Mouse (Mus musculus) thymus, adult 2 months (tissue): Measurements from ENCODE around the gene Pak1. TPM values are rescaled to one million over a fixed set of nuclear protein-coding genes. Genes with fewer than 3 reads are reported as not detected.

Experiments
- DNase-seq: peaks from one replicate; pipeline ENCODE4 v3.0.0; 2021
- H3K27ac ChIP-seq: fragments of 200-500 bp; 2 replicates; pipeline ENCODE4 v1.5.1; 2012; ENCODE audit warnings: low read length, control low read depth; ENCODE audit not compliant: control insufficient read depth, insufficient read depth
- H3K27me3 ChIP-seq: fragments of 200-500 bp; 2 replicates; pipeline ENCODE4 v1.6.1; 2012; ENCODE audit warnings: mild to moderate bottlenecking, low read length, moderate library complexity, mixed read lengths; ENCODE audit not compliant: control insufficient read depth, insufficient read depth
- H3K36me3 ChIP-seq: fragments of 200-500 bp; 2 replicates; pipeline ENCODE4 v1.6.1; 2012; ENCODE audit warnings: mild to moderate bottlenecking, low read length, moderate library complexity; ENCODE audit not compliant: control insufficient read depth, insufficient read depth
- H3K4me1 ChIP-seq: fragments of 200-500 bp; replicated peaks from 2 replicates; pipeline ENCODE4 v1.6.1; 2012; ENCODE audit warnings: low read length; ENCODE audit not compliant: control insufficient read depth, insufficient read depth
- H3K4me3 ChIP-seq: fragments of 200-500 bp; 2 replicates; pipeline ENCODE4 v1.5.1; 2012; ENCODE audit warnings: mild to moderate bottlenecking, low read length, control low read depth, moderate library complexity; ENCODE audit not compliant: control insufficient read depth, insufficient read depth
- CTCF ChIP-seq: fragments of 200-500 bp; IDR thresholded peaks from 2 replicates; pipeline ENCODE4 v1.5.1; 2012; ENCODE audit warnings: mild to moderate bottlenecking, control low read depth, low read length, moderate library complexity, borderline replicate concordance; ENCODE audit not compliant: control insufficient read depth, poor library complexity, insufficient read depth; ENCODE audit errors: extremely low read depth
- POLR2A ChIP-seq: fragments of 200-500 bp; IDR thresholded peaks from 2 replicates; pipeline ENCODE4 v1.6.1; 2012; ENCODE audit warnings: mild to moderate bottlenecking, low read length, control low read depth, moderate library complexity; ENCODE audit not compliant: control insufficient read depth, poor library complexity, insufficient read depth; ENCODE audit errors: extremely low read depth
- WGBS: fragments of 180-500 bp; shearing (Covaris S2); methylation state at CpG from one replicate; pipeline ENCODE4 v1.1.7; 2018; 5-methylcytosine and 5-hydroxymethylcytosine counted together
- polyA plus RNA-seq: library from polyadenylated mRNA; depleted of rRNA; stranded (reverse); fragments of >200 nt; gene quantifications from 2 replicates; pipeline ENCODE4 v1.2.3, GENCODE M21; 2012

Pak1 gene
- polyA plus RNA-seq, 1 experiment: 11.8 TPM

DNA sequence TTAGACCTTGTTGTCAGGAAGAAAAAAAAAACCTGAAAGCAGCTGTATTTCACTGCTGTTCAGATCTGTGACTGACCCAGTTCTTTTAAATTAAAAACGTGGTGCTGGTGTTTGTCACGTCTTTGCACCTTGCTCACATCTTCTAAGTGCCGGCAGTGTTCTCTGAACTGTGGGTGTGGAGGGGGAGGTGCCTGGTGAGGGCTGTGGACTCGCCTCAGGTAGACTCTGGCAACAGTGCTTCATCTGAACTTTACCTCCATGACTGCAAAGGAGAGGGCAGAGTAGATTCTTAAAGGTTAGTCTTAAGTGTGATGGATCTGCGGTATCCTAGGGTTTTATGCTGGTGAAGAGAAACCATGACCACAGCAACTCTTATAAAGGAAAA, 22.4 kb upstream of the Pak1 start:
- Histone ChIP-seq H3K27ac (no peak overlapping the region), H3K27me3 (no peaks in the 10 kb centered on the region), H3K4me1 (peaks cover 5% of the 10 kb centered on the region; the same call in 1 of the 2 replicates), H3K36me3 (no peaks in the 10 kb centered on the region), H3K4me3 (no peak overlapping the region)
- DNase-seq: no peak
- no peak for TF ChIP-seq POLR2A
- TF ChIP-seq CTCF: no peak
- WGBS: 72% methylated on average over 5 of the region's 5 CpGs

- no peak overlapping the region for H3K4me3 ChIP-seq
- H3K4me1 ChIP-seq: peaks cover 5% of the 10 kb centered on the region; the same call in 1 of the 2 replicates
- H3K27ac ChIP-seq: no peak overlapping the region
- TF ChIP-seq POLR2A (no peak), CTCF (no peak)
- H3K36me3 ChIP-seq: no peaks in the 10 kb centered on the region
- no peaks in the 10 kb centered on the region for H3K27me3 ChIP-seq
- WGBS: 67% methylated on average over 9 of the region's 9 CpGs
- DNase-seq: no peak
Measured at GRCm38 (mm10) chr7:97766406-97767166, 21.8 kb upstream of the Pak1 start.

- H3K4me3 ChIP-seq: no peak overlapping the region
- TF ChIP-seq CTCF: no peak
- TF ChIP-seq POLR2A: no peak
- no peak overlapping the region for H3K27ac ChIP-seq
- DNase-seq: no peak
- 76% methylated on average over 8 of the region's 8 CpGs for WGBS
- H3K4me1 ChIP-seq: peaks cover 5% of the 10 kb centered on the region; the same call in 1 of the 2 replicates
- no peaks in the 10 kb centered on the region for H3K36me3 ChIP-seq
- H3K27me3 ChIP-seq: no peaks in the 10 kb centered on the region
Measured at GRCm38 (mm10) chr7:97767841-97768240, 20.5 kb upstream of the Pak1 start.

GRCm38 (mm10) chr7:97769020-97769419, 19.3 kb upstream of the Pak1 start:
- no peak for TF ChIP-seq POLR2A
- no peak for TF ChIP-seq CTCF
- no peaks in the 10 kb centered on the region for H3K36me3 ChIP-seq
- no peaks in the 10 kb centered on the region for H3K27me3 ChIP-seq
- DNase-seq: no peak
- 81% methylated on average over 4 of the region's 4 CpGs for WGBS
- no peak overlapping the region for H3K4me3 ChIP-seq
- H3K27ac ChIP-seq: no peak overlapping the region
- peaks cover 5% of the 10 kb centered on the region; the same call in 1 of the 2 replicates for H3K4me1 ChIP-seq

GRCm38 (mm10) chr7:97770841-97771620, 17.3 kb upstream of the Pak1 start:
- TF ChIP-seq POLR2A: no peak
- H3K27ac ChIP-seq: no peak overlapping the region
- no peaks in the 10 kb centered on the region for H3K4me1 ChIP-seq
- H3K4me3 ChIP-seq: no peak overlapping the region
- DNase-seq: no peak
- 93% methylated on average over 6 of the region's 6 CpGs for WGBS
- H3K36me3 ChIP-seq: no peaks in the 10 kb centered on the region
- no peaks in the 10 kb centered on the region for H3K27me3 ChIP-seq

DNA sequence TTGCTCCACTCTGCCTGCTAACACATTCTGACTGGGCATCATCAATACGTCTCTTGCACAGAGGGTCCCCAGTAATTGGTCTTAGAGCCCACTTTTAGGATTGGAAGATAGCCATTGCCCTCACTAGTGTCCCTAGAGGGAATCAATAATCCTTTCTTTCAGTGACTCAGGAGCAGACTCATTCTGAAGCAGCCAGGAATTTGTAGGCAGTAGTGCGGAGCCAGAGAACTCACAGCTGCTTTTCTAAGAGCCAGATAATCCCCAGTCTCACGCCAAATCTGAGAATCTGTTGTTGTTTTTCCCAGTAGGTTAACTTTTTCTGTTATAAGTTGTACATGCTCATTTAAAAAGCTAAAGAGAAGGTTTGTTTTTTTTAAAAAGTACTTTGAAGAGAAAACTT, 13.0 kb upstream of the Pak1 start:
- no peaks in the 10 kb centered on the region for H3K4me1 ChIP-seq
- no peaks in the 10 kb centered on the region for H3K36me3 ChIP-seq
- H3K27me3 ChIP-seq: no peaks in the 10 kb centered on the region
- 95% methylated on average over 3 of the region's 3 CpGs for WGBS
- TF ChIP-seq POLR2A (no peak), CTCF (no peak)
- H3K4me3 ChIP-seq: no peak overlapping the region
- no peak for DNase-seq
- no peak overlapping the region for H3K27ac ChIP-seq

DNA sequence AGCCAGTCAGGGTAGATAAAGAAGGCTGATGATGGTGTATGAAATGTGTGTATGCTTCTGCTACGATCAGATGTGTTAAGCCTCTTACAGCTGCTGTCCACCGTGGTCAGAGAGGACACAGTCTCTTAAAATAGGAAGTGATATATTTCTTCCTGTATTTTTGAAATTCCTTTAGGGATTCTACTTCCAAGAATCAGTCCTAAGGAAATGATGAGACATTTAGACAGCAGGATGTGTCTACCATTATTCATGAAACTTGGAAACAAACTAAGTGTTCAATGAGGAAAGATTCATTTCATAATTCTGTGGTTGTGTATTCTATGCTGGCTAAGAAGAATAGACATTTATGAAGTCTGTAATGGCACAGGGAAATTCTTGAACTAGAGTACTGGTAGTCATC, 12.4 kb upstream of the Pak1 start:
- Histone ChIP-seq H3K27me3 (no peaks in the 10 kb centered on the region), H3K4me1 (no peaks in the 10 kb centered on the region), H3K27ac (no peak overlapping the region), H3K4me3 (no peak overlapping the region), H3K36me3 (no peaks in the 10 kb centered on the region)
- TF ChIP-seq POLR2A (no peak), CTCF (no peak)
- no peak for DNase-seq
- WGBS: 81% methylated on average over 2 of the region's 2 CpGs
